Mouse (Mus musculus): ENCODE measurements at regions not wholly inside any gene's neighbourhood (a gene's known extent, or its start where the extent isn't known, plus 50 kb on each side); places are given as distances from the start of the nearest gene placed in this dataset.

DNA sequence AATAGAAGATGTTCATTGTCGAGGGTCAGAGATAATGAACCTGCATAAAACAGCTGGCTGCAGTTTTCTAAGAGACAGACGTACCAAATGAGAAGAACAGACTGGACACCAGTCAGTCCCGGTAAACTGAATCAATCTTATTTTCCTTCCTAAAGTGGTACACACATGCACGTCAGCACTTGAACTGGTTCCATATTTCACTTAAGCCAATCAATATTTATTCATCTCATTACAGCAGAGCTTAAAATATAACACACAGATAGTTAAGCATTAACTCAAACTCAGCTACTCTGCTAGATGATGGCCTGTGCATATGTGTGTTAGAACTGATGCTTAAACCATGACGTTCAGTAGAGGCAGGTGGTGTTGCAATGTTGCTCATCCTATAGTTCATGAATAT is 72.3 kb upstream of the Esrrg start:
- TF ChIP-seq CTCF (IDR thresholded peaks at IDR 0.05) (no peak), POLR2A (IDR thresholded peaks at IDR 0.05; ENCODE audit: insufficient read depth, low read depth, low read length) (no peak), EP300 (IDR thresholded peaks at IDR 0.05; ENCODE audit: insufficient read depth, low read depth, low read length) (no peak)
- no peaks in the 10 kb centered on the region for H3K36me3 ChIP-seq (ENCODE audit: control insufficient read depth, insufficient read depth, low read length)
- intact Hi-C loops (cut with DNase I), result no loop called here
- no peaks in the 10 kb centered on the region for H3K4me1 ChIP-seq (ENCODE audit: control insufficient read depth, insufficient read depth, low read length)
- DNase-seq, result no peak
- no peak overlapping the region for H3K27ac ChIP-seq
- WGBS, result 76% methylated on average over 5 of the region's 5 CpGs
- H3K79me2 ChIP-seq (replicated peaks; ENCODE audit: control insufficient read depth, insufficient read depth, low read length), result no peaks in the 10 kb centered on the region
- no peaks in the 10 kb centered on the region for H3K27me3 ChIP-seq (ENCODE audit: control insufficient read depth, insufficient read depth, low read length)
- H3K9ac ChIP-seq (ENCODE audit: low read depth, low read length), result no peak overlapping the region
- H3K4me3 ChIP-seq, result no peak overlapping the region

GRCm38 (mm10) chr1:187556718-187557117 is 51.9 kb upstream of the Esrrg start:
- TF ChIP-seq EP300 (IDR thresholded peaks at IDR 0.05; ENCODE audit: insufficient read depth, low read depth, low read length) (no peak), CTCF (IDR thresholded peaks at IDR 0.05) (no peak), POLR2A (IDR thresholded peaks at IDR 0.05; ENCODE audit: insufficient read depth, low read depth, low read length) (no peak)
- no peak for DNase-seq
- Histone ChIP-seq H3K27ac (no peak overlapping the region), H3K4me3 (no peak overlapping the region), H3K79me2 (replicated peaks; ENCODE audit: control insufficient read depth, insufficient read depth, low read length) (no peaks in the 10 kb centered on the region), H3K36me3 (ENCODE audit: control insufficient read depth, insufficient read depth, low read length) (no peaks in the 10 kb centered on the region), H3K4me1 (ENCODE audit: control insufficient read depth, insufficient read depth, low read length) (no peaks in the 10 kb centered on the region), H3K9ac (ENCODE audit: low read depth, low read length) (no peak overlapping the region), H3K27me3 (ENCODE audit: control insufficient read depth, insufficient read depth, low read length) (no peaks in the 10 kb centered on the region)
- WGBS, result 93% methylated on average over 3 of the region's 3 CpGs
- intact Hi-C loops (cut with DNase I), result no loop called here

Data from heart, adult 2 months (tissue).